Mouse (Mus musculus): Measurements from ENCODE around the gene Syn1. TPM values are rescaled to one million over a fixed set of nuclear protein-coding genes. Genes with fewer than 3 reads are reported as not detected.

The Syn1 gene
- polyA plus RNA-seq, 1 experiment from 2014 or later = 66.9 TPM

DNA sequence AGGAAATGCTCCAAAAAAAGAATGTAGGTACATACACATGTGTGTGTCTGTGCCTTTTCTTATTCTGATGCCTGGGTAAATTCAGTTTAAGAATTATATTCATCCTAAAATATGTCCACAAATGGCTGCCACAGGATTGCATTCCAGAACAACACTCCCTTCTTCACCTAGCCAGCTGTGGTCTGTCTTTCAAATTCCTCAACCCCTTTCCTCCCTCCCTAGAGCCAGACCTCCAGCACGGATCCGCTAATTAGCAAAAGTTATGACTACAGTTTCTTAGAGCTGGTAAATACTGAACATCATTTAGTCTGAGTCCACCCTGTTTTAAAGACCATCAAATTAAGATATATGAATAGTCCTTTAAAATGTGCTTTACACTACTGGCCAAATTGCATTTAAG lies 73.0 kb downstream of the Syn1 start:
- Histone ChIP-seq H3K9me3 (ENCODE audit: control insufficient read depth, low read length) (no peaks in the 10 kb centered on the region), H3K9ac (replicated peaks; ENCODE audit: low read length) (no peak overlapping the region), H3K27ac (replicated peaks; ENCODE audit: low read depth, low read length) (peak overlapping the region; percentile 75), H3K4me3 (replicated peaks; ENCODE audit: low read depth, low read length) (0 out of 2 replicates have a peak overlapping the region, but pooled peaks have one; percentile 4), H3K4me2 (ENCODE audit: low read length) (peak overlapping the region; percentile 46), H3K27me3 (ENCODE audit: control insufficient read depth, insufficient read depth, low read length) (no peaks in the 10 kb centered on the region), H3K36me3 (ENCODE audit: control insufficient read depth, insufficient read depth, low read length) (peaks cover 12% of the 10 kb centered on the region), H3K4me1 (ENCODE audit: control insufficient read depth, insufficient read depth, low read length) (peaks cover 8% of the 10 kb centered on the region)
- 30% methylated on average over 2 of the region's 2 CpGs for WGBS
- DNase-seq (no peak), ATAC-seq (ENCODE audit: low FRiP score, low TSS enrichment) (no peak)

DNA sequence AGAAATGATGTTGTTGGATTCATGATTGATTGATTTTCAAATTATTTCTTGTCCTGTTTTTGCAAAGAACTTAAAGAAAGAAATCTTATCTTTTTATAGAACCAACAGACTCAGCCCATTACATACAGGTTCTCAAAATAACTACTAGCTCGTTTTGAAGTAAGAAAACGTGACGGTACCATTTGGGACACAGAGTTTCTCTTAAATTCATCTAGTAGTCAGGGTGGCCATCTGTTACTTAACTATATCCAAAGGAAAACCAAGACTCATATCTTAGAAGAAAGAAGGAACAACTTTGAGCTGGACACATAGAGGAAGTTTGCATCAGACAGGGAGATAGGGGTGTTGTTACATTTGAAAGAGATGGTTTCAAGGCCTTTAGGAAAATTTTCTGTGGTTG lies 73.6 kb downstream of the Syn1 start:
- Histone ChIP-seq H3K27ac (replicated peaks; ENCODE audit: low read depth, low read length) (no peak overlapping the region), H3K27me3 (ENCODE audit: control insufficient read depth, insufficient read depth, low read length) (no peaks in the 10 kb centered on the region), H3K4me3 (replicated peaks; ENCODE audit: low read depth, low read length) (no peak overlapping the region), H3K36me3 (ENCODE audit: control insufficient read depth, insufficient read depth, low read length) (peaks cover 12% of the 10 kb centered on the region), H3K9ac (replicated peaks; ENCODE audit: low read length) (no peak overlapping the region), H3K4me1 (ENCODE audit: control insufficient read depth, insufficient read depth, low read length) (peaks cover 8% of the 10 kb centered on the region), H3K4me2 (ENCODE audit: low read length) (no peak overlapping the region), H3K9me3 (ENCODE audit: control insufficient read depth, low read length) (no peaks in the 10 kb centered on the region)
- DNase-seq (no peak), ATAC-seq (ENCODE audit: low FRiP score, low TSS enrichment) (no peak)
- 90% methylated on average over 3 of the region's 3 CpGs for WGBS

DNA sequence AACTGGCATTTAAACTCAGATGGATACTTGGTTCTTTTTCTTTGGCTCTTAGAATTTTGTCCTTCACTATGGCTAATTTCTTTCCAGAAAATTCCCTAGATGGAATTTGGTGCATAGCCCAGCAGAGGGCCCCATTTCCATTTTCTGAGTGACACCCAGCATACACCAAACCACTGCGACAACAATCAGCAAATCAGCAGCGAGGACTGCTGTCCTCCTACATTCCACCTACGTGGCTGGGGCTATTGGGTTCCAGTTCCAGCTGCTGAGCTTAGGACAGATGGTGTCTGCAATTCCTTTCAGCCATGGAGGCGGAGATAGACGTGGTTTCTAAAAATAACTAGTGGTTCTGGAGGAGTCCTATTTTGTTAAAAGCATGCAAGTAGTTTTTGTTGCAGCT lies 91.9 kb downstream of the Syn1 start:
- WGBS = 38% methylated on average over 5 of the region's 5 CpGs
- Histone ChIP-seq H3K27ac (replicated peaks; ENCODE audit: low read depth, low read length) (no peak overlapping the region), H3K4me3 (replicated peaks; ENCODE audit: low read depth, low read length) (no peak overlapping the region), H3K36me3 (ENCODE audit: control insufficient read depth, insufficient read depth, low read length) (no peaks in the 10 kb centered on the region), H3K27me3 (ENCODE audit: control insufficient read depth, insufficient read depth, low read length) (no peaks in the 10 kb centered on the region), H3K9ac (replicated peaks; ENCODE audit: low read length) (no peak overlapping the region), H3K9me3 (ENCODE audit: control insufficient read depth, low read length) (no peaks in the 10 kb centered on the region), H3K4me1 (ENCODE audit: control insufficient read depth, insufficient read depth, low read length) (no peaks in the 10 kb centered on the region), H3K4me2 (ENCODE audit: low read length) (no peak overlapping the region)
- peak; percentile 54 for DNase-seq
- no peak for ATAC-seq (ENCODE audit: low FRiP score, low TSS enrichment)

DNA sequence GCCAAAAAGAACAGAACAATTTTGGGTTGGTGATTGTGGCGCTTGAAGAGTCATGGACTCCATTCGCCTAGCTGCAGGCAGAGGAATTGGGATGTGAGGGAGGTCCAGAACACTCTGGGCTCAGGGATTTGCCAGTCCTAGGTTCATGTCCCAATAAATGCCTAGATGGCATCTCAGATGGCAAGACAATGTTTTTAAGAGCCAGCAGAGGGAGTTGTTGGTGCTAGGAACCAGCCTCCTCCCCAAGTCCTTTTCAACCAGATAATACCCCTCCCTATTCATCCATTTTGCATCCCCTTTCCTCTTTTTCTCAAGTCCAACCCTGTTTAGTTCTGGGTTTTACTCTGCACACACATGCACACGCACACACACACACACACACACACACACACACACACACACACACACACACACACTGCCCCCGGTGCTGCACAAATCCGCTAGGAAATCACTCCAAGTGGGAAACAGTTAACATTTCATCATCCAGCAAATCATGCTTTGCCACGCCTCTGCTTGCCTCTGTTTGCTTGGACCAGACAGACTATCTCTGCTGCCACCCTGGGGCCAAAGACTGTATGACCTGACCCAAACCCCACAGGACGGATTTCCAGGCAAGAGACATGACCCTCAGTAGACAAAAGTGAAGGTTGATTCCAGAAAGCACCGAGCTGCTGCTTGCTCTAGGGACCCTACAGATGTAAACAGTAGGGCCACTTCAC lies 100.9 kb downstream of the Syn1 start:
- Histone ChIP-seq H3K4me2 (ENCODE audit: low read length) (peak overlapping the region; percentile 54), H3K36me3 (ENCODE audit: control insufficient read depth, insufficient read depth, low read length) (no peaks in the 10 kb centered on the region), H3K4me1 (ENCODE audit: control insufficient read depth, insufficient read depth, low read length) (no peaks in the 10 kb centered on the region), H3K4me3 (replicated peaks; ENCODE audit: low read depth, low read length) (peak overlapping the region; percentile 23), H3K9ac (replicated peaks; ENCODE audit: low read length) (peak overlapping the region; percentile 29; the same call in 1 of the 2 replicates), H3K27ac (replicated peaks; ENCODE audit: low read depth, low read length) (peak overlapping the region; percentile 81), H3K9me3 (ENCODE audit: control insufficient read depth, low read length) (no peaks in the 10 kb centered on the region), H3K27me3 (ENCODE audit: control insufficient read depth, insufficient read depth, low read length) (no peaks in the 10 kb centered on the region)
- 47% methylated on average over 8 of the region's 8 CpGs for WGBS
- DNase-seq = peak; percentile 63
- peak; percentile 46; the same call in 1 of the 2 replicates for ATAC-seq (ENCODE audit: low FRiP score, low TSS enrichment)

GRCm38 (mm10) chrX:20819204-20819628 lies 101.6 kb downstream of the Syn1 start:
- H3K27ac ChIP-seq (replicated peaks; ENCODE audit: low read depth, low read length) = peak overlapping the region; percentile 81
- WGBS = 28% methylated on average over 19 of the region's 19 CpGs
- peak overlapping the region; percentile 54 for H3K4me2 ChIP-seq (ENCODE audit: low read length)
- peak; percentile 87 for DNase-seq
- peak overlapping the region; percentile 23 for H3K4me3 ChIP-seq (replicated peaks; ENCODE audit: low read depth, low read length)
- peak; percentile 89 for ATAC-seq (ENCODE audit: low FRiP score, low TSS enrichment)
- no peaks in the 10 kb centered on the region for H3K36me3 ChIP-seq (ENCODE audit: control insufficient read depth, insufficient read depth, low read length)
- no peaks in the 10 kb centered on the region for H3K9me3 ChIP-seq (ENCODE audit: control insufficient read depth, low read length)
- H3K9ac ChIP-seq (replicated peaks; ENCODE audit: low read length) = peak overlapping the region; percentile 29; the same call in 1 of the 2 replicates
- no peaks in the 10 kb centered on the region for H3K4me1 ChIP-seq (ENCODE audit: control insufficient read depth, insufficient read depth, low read length)
- no peaks in the 10 kb centered on the region for H3K27me3 ChIP-seq (ENCODE audit: control insufficient read depth, insufficient read depth, low read length)

DNA sequence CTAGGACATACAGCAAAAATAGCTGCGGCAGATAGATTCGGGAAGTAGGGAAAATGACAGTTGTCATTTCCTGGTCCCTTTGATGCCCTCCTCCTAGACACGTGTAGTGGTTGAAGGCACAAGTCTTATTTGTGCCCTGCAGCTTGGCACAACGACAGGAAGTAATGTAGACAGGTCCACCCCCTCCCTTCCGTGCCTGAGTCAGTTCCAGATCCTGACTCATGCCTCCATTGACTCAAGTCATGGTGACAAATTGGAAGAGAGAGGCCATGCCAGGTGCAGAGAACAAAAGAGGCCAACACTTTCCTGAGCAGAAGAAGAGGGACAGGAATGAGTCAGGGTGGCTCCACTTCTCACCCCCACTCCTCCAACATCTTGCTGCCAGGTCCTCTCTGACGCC lies 103.8 kb downstream of the Syn1 start:
- Histone ChIP-seq H3K4me3 (replicated peaks; ENCODE audit: low read depth, low read length) (no peak overlapping the region), H3K36me3 (ENCODE audit: control insufficient read depth, insufficient read depth, low read length) (no peaks in the 10 kb centered on the region), H3K9me3 (ENCODE audit: control insufficient read depth, low read length) (no peaks in the 10 kb centered on the region), H3K27ac (replicated peaks; ENCODE audit: low read depth, low read length) (no peak overlapping the region), H3K4me1 (ENCODE audit: control insufficient read depth, insufficient read depth, low read length) (no peaks in the 10 kb centered on the region), H3K9ac (replicated peaks; ENCODE audit: low read length) (no peak overlapping the region), H3K27me3 (ENCODE audit: control insufficient read depth, insufficient read depth, low read length) (no peaks in the 10 kb centered on the region), H3K4me2 (ENCODE audit: low read length) (no peak overlapping the region)
- 74% methylated on average over 6 of the region's 6 CpGs for WGBS
- ATAC-seq (ENCODE audit: low FRiP score, low TSS enrichment) (no peak), DNase-seq (no peak)

Small RNA genes lying within 50 kb of the gene (microRNA-seq; reads per million reads assigned to microRNA genes)
- gene Gm24824 (not detected), gene Mir5617 (1.0 reads per million)

Other genes with a start within 250 kb of the Syn1 start
- 112 and 123 TPM in 2 replicates for gene Cdk16, start 233.1 kb downstream of the Syn1 start, polyA plus RNA-seq (2014; fragmentation: Nextera tagmentation; extraction: Ambion mirVana)
- gene Usp11, start 217.1 kb downstream of the Syn1 start, polyA plus RNA-seq (2014; fragmentation: Nextera tagmentation; extraction: Ambion mirVana) = 68.7 and 91.6 TPM in 2 replicates
- 292 and 335 TPM in 2 replicates for gene Araf, start 123.2 kb downstream of the Syn1 start, polyA plus RNA-seq (2014; fragmentation: Nextera tagmentation; extraction: Ambion mirVana)
- gene Timp1, start 50.8 kb downstream of the Syn1 start, polyA plus RNA-seq (2014; fragmentation: Nextera tagmentation; extraction: Ambion mirVana) = 1.9 and 3.5 TPM in 2 replicates
- 6.0 and 6.4 TPM in 2 replicates for gene Cfp, start 10.6 kb upstream of the Syn1 start, polyA plus RNA-seq (2014; fragmentation: Nextera tagmentation; extraction: Ambion mirVana)
- 12.9 and 16.9 TPM in 2 replicates for gene Elk1, start 29.6 kb upstream of the Syn1 start, polyA plus RNA-seq (2014; fragmentation: Nextera tagmentation; extraction: Ambion mirVana)
- 32.9 and 37.3 TPM in 2 replicates for gene Uxt, start 41.0 kb upstream of the Syn1 start, polyA plus RNA-seq (2014; fragmentation: Nextera tagmentation; extraction: Ambion mirVana)
- gene Zfp182, start 141.3 kb upstream of the Syn1 start, polyA plus RNA-seq (2014; fragmentation: Nextera tagmentation; extraction: Ambion mirVana) = 7.3 and 9.9 TPM in 2 replicates
- not detected in 2 replicates for gene Spaca5, start 147.4 kb upstream of the Syn1 start, polyA plus RNA-seq (2014; fragmentation: Nextera tagmentation; extraction: Ambion mirVana)
- gene Zfp300, start 168.5 kb upstream of the Syn1 start, polyA plus RNA-seq (2014; fragmentation: Nextera tagmentation; extraction: Ambion mirVana) = 4.6 and 6.0 TPM in 2 replicates
- not detected in 2 replicates for gene Ssxa1, start 194.8 kb upstream of the Syn1 start, polyA plus RNA-seq (2014; fragmentation: Nextera tagmentation; extraction: Ambion mirVana)